Mouse (Mus musculus) cerebellum, adult 8-10 months (tissue): ENCODE data around the gene Alkbh6.

Experiments used
- DNase-seq: peaks from one replicate; pipeline ENCODE4 v3.0.0; 2022

Alkbh6 gene

GRCm38 (mm10) chr7:30332622-30333259 lies 24.2 kb downstream of the Alkbh6 start:
- DNase-seq: no peak

- DNase-seq: peak; percentile 86
Observed at GRCm38 (mm10) chr7:30333436-30333835, 24.9 kb downstream of the Alkbh6 start.

GRCm38 (mm10) chr7:30334563-30334962 lies 26.0 kb downstream of the Alkbh6 start:
- no peak for DNase-seq

GRCm38 (mm10) chr7:30335688-30336087 lies 27.2 kb downstream of the Alkbh6 start:
- no peak for DNase-seq

GRCm38 (mm10) chr7:30336384-30336783 lies 27.9 kb downstream of the Alkbh6 start:
- peak; percentile 94 for DNase-seq

GRCm38 (mm10) chr7:30339432-30340109 lies 31.1 kb downstream of the Alkbh6 start:
- DNase-seq: no peak

GRCm38 (mm10) chr7:30346635-30347379 lies 38.3 kb downstream of the Alkbh6 start:
- DNase-seq: no peak

- DNase-seq: peak; percentile 84
Observed at GRCm38 (mm10) chr7:30347828-30348227, 39.3 kb downstream of the Alkbh6 start.

- peak; percentile 82 for DNase-seq
Observed at GRCm38 (mm10) chr7:30353279-30353822, 44.8 kb downstream of the Alkbh6 start.

- no peak for DNase-seq
Observed at GRCm38 (mm10) chr7:30354059-30354458, 45.5 kb downstream of the Alkbh6 start.

GRCm38 (mm10) chr7:30358378-30359186 lies 50.1 kb downstream of the Alkbh6 start:
- DNase-seq: no peak

GRCm38 (mm10) chr7:30359276-30359865 lies 50.9 kb downstream of the Alkbh6 start:
- no peak for DNase-seq

GRCm38 (mm10) chr7:30360028-30360427 lies 51.5 kb downstream of the Alkbh6 start:
- no peak for DNase-seq

- DNase-seq: peak; percentile 70
Observed at GRCm38 (mm10) chr7:30362652-30363343, 54.3 kb downstream of the Alkbh6 start, which contains the start of gene Lrfn3. Lrfn3 (minus strand) TSS chr7:30362772.

- no peak for DNase-seq
Observed at GRCm38 (mm10) chr7:30363344-30363738, 54.8 kb downstream of the Alkbh6 start.
